Mouse (Mus musculus) c-Kit-positive CD71-negative TER-119-negative erythroid progenitor cells, embryonic 14.5 days (primary cell): ENCODE measurements around the gene Palm2.
"Not testable (repeated sequence)": the region's sequence is repeated elsewhere in the genome, so short reads cannot be mapped to it uniquely, and the experiment has no call there.

Source experiments
- DNase-seq: peaks from one replicate; pipeline ENCODE4 v3.0.0-alpha.2; 2013; ENCODE audit warnings: low read depth

Palm2 gene

GRCm38 (mm10) chr4:57433941-57434704 lies at the start of gene Palm2:
TSS of gene Palm2 (plus strand) at chr4:57434247.
- DNase-seq = no peak

GRCm38 (mm10) chr4:57384355-57384754 lies 49.7 kb upstream of the Palm2 start:
- no peak for DNase-seq

- DNase-seq = no peak
Measured at GRCm38 (mm10) chr4:57391103-57391502, 42.9 kb upstream of the Palm2 start.

- DNase-seq = no peak
Measured at GRCm38 (mm10) chr4:57396414-57396813, 37.6 kb upstream of the Palm2 start.

GRCm38 (mm10) chr4:57412385-57412784 lies 21.7 kb upstream of the Palm2 start:
- not testable (repeated sequence) for DNase-seq

GRCm38 (mm10) chr4:57413016-57413415 lies 21.0 kb upstream of the Palm2 start:
- no peak for DNase-seq

- DNase-seq = not testable (repeated sequence)
Measured at GRCm38 (mm10) chr4:57413670-57414069, 20.4 kb upstream of the Palm2 start.

- no peak for DNase-seq
Measured at GRCm38 (mm10) chr4:57424011-57424410, 10.0 kb upstream of the Palm2 start.

GRCm38 (mm10) chr4:57428317-57428716 lies 5.7 kb upstream of the Palm2 start:
- DNase-seq = no peak

- DNase-seq = no peak
Measured at GRCm38 (mm10) chr4:57434705-57435360, 786 bp downstream of the Palm2 start.

- DNase-seq = no peak
Measured at GRCm38 (mm10) chr4:57436286-57436685, 2.2 kb downstream of the Palm2 start.

- no peak for DNase-seq
Measured at GRCm38 (mm10) chr4:57446082-57446481, 12.0 kb downstream of the Palm2 start.

- DNase-seq = no peak
Measured at GRCm38 (mm10) chr4:57446854-57447444, 12.9 kb downstream of the Palm2 start.

GRCm38 (mm10) chr4:57451896-57452295 lies 17.8 kb downstream of the Palm2 start:
- peak; percentile 19 for DNase-seq

- DNase-seq = no peak
Measured at GRCm38 (mm10) chr4:57452661-57453060, 18.6 kb downstream of the Palm2 start.

- no peak for DNase-seq
Measured at GRCm38 (mm10) chr4:57462378-57462777, 28.3 kb downstream of the Palm2 start.

- DNase-seq = no peak
Measured at GRCm38 (mm10) chr4:57482435-57482834, 48.4 kb downstream of the Palm2 start.

- DNase-seq = no peak
Measured at GRCm38 (mm10) chr4:57486392-57486791, 52.3 kb downstream of the Palm2 start.

GRCm38 (mm10) chr4:57489887-57490286 lies 55.8 kb downstream of the Palm2 start:
- DNase-seq = no peak

GRCm38 (mm10) chr4:57504792-57505191 lies 70.7 kb downstream of the Palm2 start:
- DNase-seq = no peak

- DNase-seq = no peak
Measured at GRCm38 (mm10) chr4:57510576-57510975, 76.5 kb downstream of the Palm2 start.

- DNase-seq = no peak
Measured at GRCm38 (mm10) chr4:57511734-57512133, 77.7 kb downstream of the Palm2 start.
